Comparison of ENCODE assay signal across 8 mouse cellular contexts in genomic region chr1:133302540-133302939, GRCm38 (mm10). TPM values are rescaled to one million over a fixed set of nuclear protein-coding genes. Genes with fewer than 3 reads are reported as not detected.
DNase-seq lines count a peak whose midpoint lies in the region; TF ChIP-seq lines count a peak whose summit lies in the region.
"Had no signal": no experiment of that assay in that cellular context is flagged by ENCODE, and none has a peak within 500 bp of the region (broad histone marks: within the 10 kb centered on the region; RNA-seq: fewer than 3 reads in every experiment).

No protein-coding gene starts in this region.

- intact Hi-C loops in heart, postnatal 36 days (cut with DNase I) = loop anchor here (5.0 kb wide), 1 partner anchor 45 kb away; no protein-coding TSS in a partner anchor
- intact Hi-C loops in left cerebral cortex, adult 2 months (cut with DNase I) = loop anchor here (2.0 kb wide), 1 partner anchor 76 kb away; no protein-coding TSS in a partner anchor

- no peak for TF ChIP-seq CTCF in left cerebral cortex, adult 2 months (IDR thresholded peaks at IDR 0.05)

- H3K27ac ChIP-seq in left cerebral cortex, adult 2 months = no peak overlapping the region

- peak; percentile 62 for DNase-seq in ovary, adult 18-20 months (ENCODE audit: low spot score)
- no peak for DNase-seq in ovary, postnatal 10 days (ENCODE audit: low spot score)
- DNase-seq in cerebellum, adult 9-11 months = peak; percentile 33
- peak; percentile 40 to 56 for DNase-seq in heart, postnatal 36 days
- peak; percentile 59 for DNase-seq in lung, postnatal 25 days (ENCODE audit: low spot score)
- no peak for DNase-seq in left cerebral cortex, adult 2 months (ENCODE audit: extremely low spot score in 1 of 2, low spot score in 2 of 2)
- DNase-seq in frontal cortex, postnatal 14 days (ENCODE audit: low spot score in 2 of 2) = no peak

- no peak overlapping the region for H3K4me3 ChIP-seq in left cerebral cortex, adult 2 months

RNA-seq across cellular contexts. Expression of gene Golt1a, which starts 7.1 kb away (rescaled TPM):
- total RNA-seq in heart, postnatal 36 days (2021) = not detected
- under 1 TPM; 0.37 to 0.72 TPM for total RNA-seq in left cerebral cortex, adult 2 months (2021)
- total RNA-seq: hematopoietic stem cell, adult 5-6 weeks had no signal

RNA-seq across cellular contexts. Expression of gene Kiss1, which starts 19.1 kb away (rescaled TPM):
- total RNA-seq in heart, postnatal 36 days (2021) = not detected
- total RNA-seq in left cerebral cortex, adult 2 months (2021) = 1 to 10 TPM in 1 of 2 experiments, not detected in 1; 1.6 TPM
- total RNA-seq: hematopoietic stem cell, adult 5-6 weeks had no signal

RNA-seq across cellular contexts. Expression of gene Ren1, which starts 47.8 kb away (rescaled TPM):
- total RNA-seq in heart, postnatal 36 days (2021) = under 1 TPM in 1 of 2 experiments, not detected in 1; 0.22 TPM
- total RNA-seq in left cerebral cortex, adult 2 months (2021) = not detected
- total RNA-seq: hematopoietic stem cell, adult 5-6 weeks had no signal

Comparison
In these comparisons a context has a peak if more than half of its experiments do, and no peak if none do; other contexts are left out.
1. DNase-seq: peak in ovary, adult 18-20 months (single experiment), cerebellum, adult 9-11 months (single experiment), heart, postnatal 36 days (2 of 2) and lung, postnatal 25 days (single experiment); none in ovary, postnatal 10 days (single experiment), left cerebral cortex, adult 2 months (0 of 2) and frontal cortex, postnatal 14 days (0 of 2).